Mouse (Mus musculus): ENCODE data around the gene Ptprn2. TPM values are rescaled to one million over a fixed set of nuclear protein-coding genes. Genes with fewer than 3 reads are reported as not detected.

The Ptprn2 gene
- total RNA-seq, 2 experiments from 2014 or later: not detected

DNA sequence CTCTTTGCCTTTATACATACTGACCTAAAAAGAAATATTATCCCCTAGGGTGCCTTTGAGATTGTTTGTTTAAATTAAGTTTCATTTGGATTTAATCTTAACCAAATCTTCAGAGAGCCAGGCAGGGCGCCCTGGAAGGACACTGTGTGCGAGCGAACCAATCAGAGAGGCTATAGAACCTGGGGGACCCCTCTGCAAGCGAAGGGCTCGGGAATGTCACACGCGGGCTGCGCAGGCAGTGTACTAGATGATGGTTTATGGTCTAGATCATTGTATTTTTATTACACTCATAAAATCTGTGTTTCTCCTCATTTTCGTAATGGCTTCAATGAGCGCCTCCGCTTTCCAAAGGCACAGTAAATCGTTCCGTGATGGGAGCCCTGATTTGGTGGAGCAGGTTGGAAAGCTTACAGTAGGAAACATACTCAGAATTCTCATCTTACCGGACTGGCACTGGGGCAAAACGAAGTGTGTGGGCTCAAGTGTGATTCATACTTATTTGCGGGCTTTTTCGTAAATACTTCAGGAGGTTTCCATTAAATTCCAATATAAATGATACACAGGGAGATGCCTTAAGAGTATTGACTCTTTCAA, 760.5 kb downstream of the Ptprn2 start:
- ATAC-seq (ENCODE audit: poor library complexity, severe bottlenecking): no peak

- no peak for ATAC-seq (ENCODE audit: poor library complexity, severe bottlenecking)
Measured at GRCm38 (mm10) chr12:117250465-117250864, 764.9 kb downstream of the Ptprn2 start.

- no peak for ATAC-seq (ENCODE audit: poor library complexity, severe bottlenecking)
Measured at GRCm38 (mm10) chr12:117251663-117252425, 766.3 kb downstream of the Ptprn2 start.

DNA sequence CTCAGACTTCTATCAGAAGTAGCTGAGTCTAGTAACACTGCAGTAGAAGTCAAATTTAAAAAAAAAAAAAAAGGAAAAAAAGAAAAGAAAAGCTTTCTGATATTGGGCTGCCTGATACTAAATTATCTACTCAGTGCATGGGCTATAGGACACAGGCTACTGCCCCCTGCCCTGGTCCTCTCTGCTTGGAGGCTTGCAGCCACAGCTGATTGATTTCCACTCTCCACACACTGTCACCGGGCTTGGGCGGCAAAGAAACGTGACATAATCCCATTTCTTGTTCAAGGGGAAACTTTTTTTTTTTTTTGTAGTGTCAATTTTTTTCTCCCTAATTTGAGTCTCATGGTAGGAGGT, 766.9 kb downstream of the Ptprn2 start:
- ATAC-seq (ENCODE audit: poor library complexity, severe bottlenecking): no peak

GRCm38 (mm10) chr12:117254356-117254755, 768.8 kb downstream of the Ptprn2 start:
- ATAC-seq (ENCODE audit: poor library complexity, severe bottlenecking): no peak

DNA sequence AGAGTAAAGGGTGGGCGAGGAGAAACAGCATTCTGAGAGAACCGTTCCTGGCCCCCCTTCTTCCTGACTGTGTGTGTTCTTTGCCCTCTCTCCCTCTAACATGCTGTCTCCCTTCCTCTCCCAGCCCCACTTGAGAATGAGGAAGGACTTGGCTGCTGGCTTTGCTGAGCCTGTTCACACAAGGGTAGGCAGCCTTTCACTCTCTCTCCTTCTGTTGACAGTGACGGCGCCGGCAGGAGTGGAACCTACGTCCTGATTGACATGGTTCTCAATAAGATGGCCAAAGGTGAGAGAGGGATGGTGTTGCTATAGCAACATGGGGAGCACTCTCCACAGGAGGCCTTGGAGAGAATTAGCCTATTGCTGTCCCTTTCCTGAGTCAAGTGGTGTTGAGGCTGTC, 769.8 kb downstream of the Ptprn2 start:
- no peak for ATAC-seq (ENCODE audit: poor library complexity, severe bottlenecking)

DNA sequence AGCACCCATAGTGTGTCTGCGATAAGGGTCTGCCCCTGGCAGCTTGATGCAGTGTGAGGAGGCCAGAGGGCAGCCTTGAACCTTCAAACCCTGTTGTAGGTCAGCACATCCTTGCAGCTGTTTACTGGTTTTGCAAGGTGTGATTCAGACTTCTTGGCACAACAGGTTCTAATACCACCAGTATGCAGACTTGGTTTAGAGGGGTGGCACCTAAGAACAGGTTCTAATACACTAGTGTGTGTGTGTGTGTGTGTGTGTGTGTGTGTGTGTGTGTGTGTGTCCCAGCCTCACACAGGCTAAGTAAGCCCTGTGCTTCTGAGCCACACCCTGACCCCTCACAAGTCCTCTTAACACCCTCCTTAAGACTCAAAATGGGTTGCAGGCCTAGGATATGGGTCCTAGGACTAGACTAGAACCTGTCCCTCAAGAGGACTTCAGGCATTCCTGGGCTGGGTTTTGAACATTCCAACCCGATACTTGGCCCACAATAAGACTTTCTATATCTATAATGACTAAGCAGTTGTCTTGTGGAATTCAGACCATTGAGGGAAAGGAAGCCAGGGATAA, 770.3 kb downstream of the Ptprn2 start:
- no peak for ATAC-seq (ENCODE audit: poor library complexity, severe bottlenecking)

DNA sequence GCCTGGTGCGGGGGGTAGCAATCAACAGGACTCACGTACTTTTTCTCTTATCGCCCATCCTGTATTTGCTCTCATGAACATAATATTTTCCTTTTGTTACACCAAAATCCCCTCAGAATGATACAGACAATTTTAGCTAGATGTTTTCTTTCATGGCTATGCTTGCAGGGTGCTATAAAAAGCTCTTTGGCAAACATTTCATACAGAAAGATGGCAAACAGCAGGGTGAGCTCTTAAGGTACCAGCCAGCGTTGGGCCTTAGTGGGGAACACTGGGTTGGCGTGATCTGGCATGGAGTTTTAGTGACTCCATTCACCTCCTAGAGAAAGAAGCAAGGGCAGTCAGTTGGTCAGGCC, 771.3 kb downstream of the Ptprn2 start:
- ATAC-seq (ENCODE audit: poor library complexity, severe bottlenecking): no peak

- no peak for ATAC-seq (ENCODE audit: poor library complexity, severe bottlenecking)
Measured at GRCm38 (mm10) chr12:117257205-117257920, 771.8 kb downstream of the Ptprn2 start.

DNA sequence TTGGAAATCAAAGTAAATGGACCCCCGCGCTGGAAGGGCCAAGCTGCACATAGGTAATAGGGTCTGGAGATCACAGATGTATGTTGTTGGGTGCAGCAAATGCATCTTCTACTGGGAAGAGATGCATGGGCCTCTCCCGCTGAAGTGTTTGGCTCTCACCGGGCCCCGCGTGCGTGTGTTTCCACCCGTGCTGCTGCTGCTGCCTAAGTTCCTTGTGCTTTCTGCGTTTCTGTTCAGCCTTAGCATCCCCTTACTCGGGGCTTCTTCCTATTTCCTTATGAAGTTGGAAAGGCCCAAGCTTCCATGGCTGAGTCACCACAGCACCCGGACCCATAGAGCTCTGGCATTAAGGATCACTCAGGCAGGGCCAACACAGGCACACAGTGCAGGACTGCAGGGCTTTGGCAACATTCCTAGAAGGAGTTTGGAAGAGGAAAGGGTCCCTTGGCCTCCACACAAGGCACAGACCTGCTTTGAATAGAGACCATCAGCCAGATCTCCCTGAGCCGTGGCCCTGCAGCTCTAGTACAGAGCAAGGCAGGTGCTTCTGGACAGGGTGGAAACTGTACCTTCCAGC, 772.5 kb downstream of the Ptprn2 start:
- no peak for ATAC-seq (ENCODE audit: poor library complexity, severe bottlenecking)

- no peak for ATAC-seq (ENCODE audit: poor library complexity, severe bottlenecking)
Measured at GRCm38 (mm10) chr12:117260391-117261164, 775.1 kb downstream of the Ptprn2 start.

DNA sequence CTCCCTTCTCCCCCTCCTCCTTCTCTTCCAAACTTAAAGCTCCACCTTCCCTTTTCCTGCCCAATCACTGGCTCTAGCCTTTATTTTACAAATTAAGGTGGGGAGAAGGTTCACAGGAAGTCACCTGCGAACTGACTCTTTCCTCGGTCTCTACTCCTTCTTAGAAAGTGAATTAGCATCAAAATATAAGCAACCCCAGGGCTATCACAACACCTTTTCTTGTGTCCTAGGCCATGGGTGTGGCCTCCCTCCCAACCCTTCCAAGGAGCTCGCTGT, 775.6 kb downstream of the Ptprn2 start:
- ATAC-seq (ENCODE audit: poor library complexity, severe bottlenecking): no peak

- no peak for ATAC-seq (ENCODE audit: poor library complexity, severe bottlenecking)
Measured at GRCm38 (mm10) chr12:117262003-117262402, 776.5 kb downstream of the Ptprn2 start.

DNA sequence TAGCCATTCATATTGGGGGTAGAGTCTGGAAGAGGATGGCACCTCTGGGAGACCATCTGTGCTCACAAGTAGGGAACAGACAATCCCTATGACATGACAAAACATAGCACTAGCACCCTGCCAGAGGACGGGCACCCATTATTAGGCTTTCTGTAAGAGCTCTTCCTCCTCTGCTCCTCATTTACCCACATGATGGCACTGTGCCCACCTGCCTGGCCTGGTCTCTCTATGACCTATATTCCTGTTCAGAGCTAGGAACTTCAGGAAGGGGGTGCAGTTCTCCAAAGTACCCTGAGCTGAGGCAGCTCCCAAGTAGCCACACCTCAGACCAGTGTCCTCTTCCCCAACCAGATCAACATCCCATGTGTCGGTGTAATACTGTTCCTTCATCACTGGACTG, 777.6 kb downstream of the Ptprn2 start:
- ATAC-seq (ENCODE audit: poor library complexity, severe bottlenecking): no peak

- no peak for ATAC-seq (ENCODE audit: poor library complexity, severe bottlenecking)
Measured at GRCm38 (mm10) chr12:117265211-117265610, 779.7 kb downstream of the Ptprn2 start.

- ATAC-seq (ENCODE audit: poor library complexity, severe bottlenecking): no peak
Measured at GRCm38 (mm10) chr12:117268543-117269172, 783.1 kb downstream of the Ptprn2 start.

GRCm38 (mm10) chr12:117269310-117269709, 783.8 kb downstream of the Ptprn2 start:
- no peak for ATAC-seq (ENCODE audit: poor library complexity, severe bottlenecking)

DNA sequence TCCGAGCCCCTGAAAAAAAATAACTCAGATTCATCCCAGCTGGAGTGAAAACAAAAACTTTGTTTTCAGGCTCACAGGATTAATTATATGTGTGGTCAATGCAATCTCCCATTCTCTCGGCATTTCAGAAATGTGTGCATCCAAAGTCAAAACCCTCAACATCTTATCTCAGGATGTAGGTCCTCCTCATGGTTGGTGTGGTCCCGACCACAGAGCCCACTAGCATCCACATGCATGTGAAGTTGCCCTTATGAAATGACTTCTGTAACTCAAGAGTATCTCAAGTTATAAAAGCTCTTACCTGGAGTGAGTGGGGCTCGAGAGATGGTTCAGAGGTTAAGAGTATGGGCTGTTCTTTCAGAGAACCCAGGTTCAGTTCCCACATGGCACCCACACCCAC, 784.7 kb downstream of the Ptprn2 start:
- ATAC-seq (ENCODE audit: poor library complexity, severe bottlenecking): no peak

DNA sequence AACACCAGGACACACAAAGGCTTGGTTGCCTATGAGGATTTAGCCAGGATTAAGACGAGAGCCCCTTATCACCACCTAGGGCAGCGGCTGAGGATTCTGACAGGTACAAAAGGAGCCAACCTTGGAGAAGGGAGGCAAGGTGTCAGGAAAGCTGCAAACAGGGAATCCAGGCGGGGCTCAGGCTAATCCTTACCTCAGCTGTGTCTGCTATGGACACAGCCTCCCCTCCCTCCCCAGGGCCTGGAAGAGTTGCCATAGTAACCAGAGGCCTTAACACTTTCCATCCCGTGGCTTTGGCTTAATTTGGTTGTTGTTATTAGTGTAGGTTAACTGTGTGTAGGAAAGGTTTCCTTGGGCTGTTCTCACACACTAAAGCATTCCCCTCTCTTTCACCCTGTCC, 787.6 kb downstream of the Ptprn2 start:
- no peak for ATAC-seq (ENCODE audit: poor library complexity, severe bottlenecking)

DNA sequence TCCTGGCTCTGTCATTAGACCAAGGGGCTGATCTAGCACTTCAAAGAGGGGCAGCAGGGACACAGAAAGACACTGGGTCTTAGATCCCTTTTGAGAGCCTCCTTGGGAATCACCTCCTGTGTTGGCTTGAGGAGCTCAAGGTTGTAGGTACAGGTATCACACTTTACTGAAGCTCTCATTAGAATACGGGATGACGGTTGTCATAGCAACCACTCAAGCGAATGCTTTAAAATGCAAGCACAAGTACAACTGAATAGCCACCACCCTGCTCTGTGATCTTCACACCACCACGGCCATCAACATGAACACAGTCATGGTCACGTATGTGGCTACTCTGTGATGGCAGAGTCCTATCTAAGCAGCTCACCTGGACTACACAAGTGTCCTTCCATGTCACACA, 789.1 kb downstream of the Ptprn2 start:
- no peak for ATAC-seq (ENCODE audit: poor library complexity, severe bottlenecking)

DNA sequence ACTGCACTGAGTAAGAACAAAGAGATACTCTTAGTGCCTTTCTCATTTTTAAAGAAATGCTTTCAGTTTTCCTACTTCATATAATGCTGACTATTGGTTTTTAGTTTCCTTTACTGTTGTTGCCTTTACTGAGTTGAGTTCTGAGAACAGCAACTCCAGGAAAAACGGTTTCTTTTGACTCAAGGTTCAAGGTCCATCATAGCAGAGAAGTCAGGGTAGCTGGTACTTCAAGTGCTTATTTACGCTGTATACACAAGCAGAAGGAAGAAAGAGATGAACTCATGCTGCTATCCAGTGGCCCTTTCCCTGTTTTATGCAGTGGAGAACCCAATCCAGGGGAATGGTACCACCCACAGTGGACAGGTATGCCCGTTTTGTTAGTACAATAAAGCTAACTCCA, 795.3 kb downstream of the Ptprn2 start:
- ATAC-seq (ENCODE audit: poor library complexity, severe bottlenecking): no peak

Measured in megakaryocyte, adult 5-6 weeks (primary cell).